ENCODE assay signal across 24 mouse cellular contexts in the genomic region with DNA sequence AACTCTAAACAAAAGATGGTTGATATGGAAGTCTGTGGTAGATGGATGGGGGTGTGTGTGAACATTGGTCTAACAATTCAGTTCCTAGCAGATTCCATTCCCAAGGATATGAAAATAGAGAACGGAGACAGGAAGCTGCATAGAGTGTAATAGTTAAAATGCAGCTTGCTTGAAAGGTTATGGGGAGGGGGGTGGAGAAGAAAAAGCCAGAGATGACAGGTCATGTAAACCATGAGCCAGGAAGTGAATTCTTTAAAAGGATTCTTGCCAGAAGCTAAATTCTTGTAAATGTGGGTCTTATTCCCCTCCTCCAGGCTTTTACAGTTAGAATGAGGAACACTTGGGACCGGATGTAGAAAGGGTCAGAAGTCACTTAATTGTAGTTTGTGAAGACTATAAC.
DNase-seq lines count a peak whose midpoint lies in the region; ATAC-seq and TF ChIP-seq lines count a peak whose summit lies in the region.
"Had no signal": no experiment of that assay in that cellular context is flagged by ENCODE, and none has a peak within 500 bp of the region (broad histone marks: within the 10 kb centered on the region; RNA-seq: fewer than 3 reads in every experiment).

No protein-coding gene starts in this region.

- no peak overlapping the region for H3K9ac ChIP-seq in embryonic facial prominence, embryonic 11.5 days (replicated peaks; ENCODE audit: low read length)
- no peak overlapping the region for H3K9ac ChIP-seq in kidney, embryonic 16.5 days (replicated peaks; ENCODE audit: low read length)
- H3K9ac ChIP-seq in lung, embryonic 14.5 days = no peak overlapping the region
- H3K9ac ChIP-seq in midbrain, embryonic 11.5 days (ENCODE audit: low read length) = no peak overlapping the region
- H3K9ac ChIP-seq: embryonic facial prominence, embryonic 13.5 days; forebrain, embryonic 15.5 days; heart, embryonic 13.5 days had no signal

- no peak overlapping the region for H3K27ac ChIP-seq in embryonic facial prominence, embryonic 11.5 days (replicated peaks; ENCODE audit: low read depth, low read length)
- no peak overlapping the region for H3K27ac ChIP-seq in embryonic facial prominence, embryonic 10.5 days (replicated peaks)
- no peak overlapping the region for H3K27ac ChIP-seq in kidney, embryonic 16.5 days (ENCODE audit: low read length)
- no peak overlapping the region for H3K27ac ChIP-seq in lung, embryonic 14.5 days (ENCODE audit: low read depth)
- no peak overlapping the region for H3K27ac ChIP-seq in midbrain, embryonic 11.5 days (ENCODE audit: low read depth, low read length)
- H3K27ac ChIP-seq in midbrain, embryonic 10.5 days (replicated peaks) = no peak overlapping the region
- H3K27ac ChIP-seq: embryonic facial prominence, embryonic 13.5 days; forebrain, embryonic 10.5 days; forebrain, embryonic 15.5 days; heart, embryonic 13.5 days had no signal

- no peak overlapping the region for H3K4me2 ChIP-seq in embryonic facial prominence, embryonic 11.5 days (ENCODE audit: low read depth, low read length)
- no peak overlapping the region for H3K4me2 ChIP-seq in kidney, embryonic 16.5 days (replicated peaks; ENCODE audit: low read depth, low read length)
- no peak overlapping the region for H3K4me2 ChIP-seq in lung, embryonic 14.5 days
- H3K4me2 ChIP-seq in midbrain, embryonic 11.5 days = no peak overlapping the region
- H3K4me2 ChIP-seq: embryonic facial prominence, embryonic 13.5 days; forebrain, embryonic 15.5 days; heart, embryonic 13.5 days had no signal

- DNase-seq in embryonic facial prominence, embryonic 11.5 days (ENCODE audit: low spot score) = peak; percentile 41
- no peak for DNase-seq in embryonic facial prominence, embryonic 10.5 days (ENCODE audit: low spot score)
- no peak for DNase-seq in kidney, adult 11 months
- DNase-seq in lung, embryonic 14.5 days = peak; percentile 78
- no peak for DNase-seq in lung, adult 18-20 months
- peak; percentile 28 for DNase-seq in midbrain, embryonic 11.5 days (ENCODE audit: low spot score, missing footprints)
- DNase-seq in midbrain, embryonic 10.5 days (ENCODE audit: low spot score) = no peak
- DNase-seq: adrenal gland, adult 8-10 months; adrenal gland, postnatal 36 days; B cell, adult 2 months; cerebellum, adult 2 months; cerebellum, postnatal 10 days; embryo, embryonic 11 days; gastrocnemius, postnatal 36 days; heart, adult 11 months; heart, postnatal 36 days had no signal

- no peak for ATAC-seq in embryonic facial prominence, embryonic 11.5 days (replicated peaks; ENCODE audit: insufficient number of reproducible peaks, low FRiP score, low TSS enrichment, low read depth)
- peak; percentile 57; the same call in 1 of the 2 replicates for ATAC-seq in kidney, embryonic 16.5 days (ENCODE audit: low FRiP score, low TSS enrichment)
- peak; percentile 84 for ATAC-seq in lung, embryonic 14.5 days (ENCODE audit: insufficient read depth)
- ATAC-seq in midbrain, embryonic 11.5 days (ENCODE audit: low FRiP score) = no peak
- ATAC-seq: CD4-positive, CD25-positive, alpha-beta regulatory T cell, adult 4 months; forebrain, embryonic 15.5 days had no signal

- no peaks in the 10 kb centered on the region for H3K4me1 ChIP-seq in embryonic facial prominence, embryonic 11.5 days (ENCODE audit: control insufficient read depth, insufficient read depth, low read length)
- peaks cover 7% of the 10 kb centered on the region; the same call in 1 of the 2 replicates for H3K4me1 ChIP-seq in embryonic facial prominence, embryonic 10.5 days
- no peaks in the 10 kb centered on the region for H3K4me1 ChIP-seq in kidney, embryonic 16.5 days (ENCODE audit: insufficient read depth, low read length)
- H3K4me1 ChIP-seq in lung, embryonic 14.5 days (ENCODE audit: insufficient read depth) = peaks cover 3% of the 10 kb centered on the region; the same call in 1 of the 2 replicates
- no peaks in the 10 kb centered on the region for H3K4me1 ChIP-seq in midbrain, embryonic 11.5 days (ENCODE audit: control insufficient read depth, insufficient read depth, low read length)
- no peaks in the 10 kb centered on the region for H3K4me1 ChIP-seq in midbrain, embryonic 10.5 days
- H3K4me1 ChIP-seq: forebrain, embryonic 10.5 days; forebrain, embryonic 15.5 days; heart, embryonic 13.5 days had no signal

- no peak overlapping the region for H3K4me3 ChIP-seq in embryonic facial prominence, embryonic 11.5 days (ENCODE audit: low read depth, low read length)
- H3K4me3 ChIP-seq in embryonic facial prominence, embryonic 10.5 days = no peak overlapping the region
- H3K4me3 ChIP-seq in kidney, embryonic 16.5 days (ENCODE audit: low read length) = no peak overlapping the region
- no peak overlapping the region for H3K4me3 ChIP-seq in lung, embryonic 14.5 days (ENCODE audit: low read depth, low read length)
- no peak overlapping the region for H3K4me3 ChIP-seq in midbrain, embryonic 11.5 days (ENCODE audit: low read depth, low read length)
- H3K4me3 ChIP-seq in midbrain, embryonic 10.5 days = no peak overlapping the region
- H3K4me3 ChIP-seq: embryonic facial prominence, embryonic 13.5 days; erythroblast, embryonic 14.5 days; forebrain, embryonic 10.5 days; forebrain, embryonic 15.5 days; heart, embryonic 13.5 days had no signal

- 28% methylated on average over 2 of the region's 2 CpGs for WGBS in embryonic facial prominence, embryonic 11.5 days
- 42% methylated on average over 2 of the region's 2 CpGs for WGBS in embryonic facial prominence, embryonic 10.5 days
- 60% methylated on average over 2 of the region's 2 CpGs for WGBS in kidney, embryonic 16.5 days
- 28% methylated on average over 2 of the region's 2 CpGs for WGBS in lung, embryonic 14.5 days
- 89% methylated on average over 2 of the region's 2 CpGs for WGBS in midbrain, embryonic 11.5 days
- 84% methylated on average over 2 of the region's 2 CpGs for WGBS in midbrain, embryonic 10.5 days

- TF ChIP-seq CTCF in lung, embryonic 14.5 days (IDR thresholded peaks at IDR 0.05; ENCODE audit: low read depth) = no peak

- H3K9me3 ChIP-seq in embryonic facial prominence, embryonic 11.5 days (replicated peaks; ENCODE audit: control insufficient read depth, low read length) = no peaks in the 10 kb centered on the region
- H3K9me3 ChIP-seq in embryonic facial prominence, embryonic 10.5 days = no peaks in the 10 kb centered on the region
- H3K9me3 ChIP-seq in kidney, embryonic 16.5 days (ENCODE audit: low read length) = no peaks in the 10 kb centered on the region
- no peaks in the 10 kb centered on the region for H3K9me3 ChIP-seq in lung, embryonic 14.5 days (ENCODE audit: low read depth, low read length)
- H3K9me3 ChIP-seq in midbrain, embryonic 11.5 days (ENCODE audit: control insufficient read depth, low read length) = no peaks in the 10 kb centered on the region
- H3K9me3 ChIP-seq in midbrain, embryonic 10.5 days (replicated peaks) = no peaks in the 10 kb centered on the region
- H3K9me3 ChIP-seq: embryonic facial prominence, embryonic 13.5 days; forebrain, embryonic 10.5 days; forebrain, embryonic 15.5 days; G1E; heart, embryonic 13.5 days had no signal

- H3K27me3 ChIP-seq in embryonic facial prominence, embryonic 11.5 days (ENCODE audit: control insufficient read depth, insufficient read depth, low read length) = no peaks in the 10 kb centered on the region
- no peaks in the 10 kb centered on the region for H3K27me3 ChIP-seq in embryonic facial prominence, embryonic 10.5 days (replicated peaks; ENCODE audit: low read depth, poor library complexity, severe bottlenecking)
- H3K27me3 ChIP-seq in kidney, embryonic 16.5 days (ENCODE audit: insufficient read depth, low read length) = no peaks in the 10 kb centered on the region
- no peaks in the 10 kb centered on the region for H3K27me3 ChIP-seq in lung, embryonic 14.5 days (ENCODE audit: insufficient read depth, low read length)
- H3K27me3 ChIP-seq in midbrain, embryonic 11.5 days (ENCODE audit: control insufficient read depth, insufficient read depth, low read length) = no peaks in the 10 kb centered on the region
- no peaks in the 10 kb centered on the region for H3K27me3 ChIP-seq in midbrain, embryonic 10.5 days (ENCODE audit: low read depth, poor library complexity, severe bottlenecking)
- H3K27me3 ChIP-seq: embryonic facial prominence, embryonic 13.5 days; forebrain, embryonic 15.5 days; heart, embryonic 13.5 days had no signal

- H3K36me3 ChIP-seq in embryonic facial prominence, embryonic 11.5 days (replicated peaks; ENCODE audit: control insufficient read depth, insufficient read depth, low read depth, low read length) = no peaks in the 10 kb centered on the region
- H3K36me3 ChIP-seq in embryonic facial prominence, embryonic 10.5 days (replicated peaks) = no peaks in the 10 kb centered on the region
- no peaks in the 10 kb centered on the region for H3K36me3 ChIP-seq in kidney, embryonic 16.5 days (ENCODE audit: insufficient read depth, low read length)
- no peaks in the 10 kb centered on the region for H3K36me3 ChIP-seq in lung, embryonic 14.5 days (ENCODE audit: insufficient read depth)
- no peaks in the 10 kb centered on the region for H3K36me3 ChIP-seq in midbrain, embryonic 11.5 days (ENCODE audit: control insufficient read depth, insufficient read depth, low read length)
- H3K36me3 ChIP-seq in midbrain, embryonic 10.5 days = no peaks in the 10 kb centered on the region
- H3K36me3 ChIP-seq: embryonic facial prominence, embryonic 13.5 days; forebrain, embryonic 10.5 days; forebrain, embryonic 15.5 days; G1E; heart, embryonic 13.5 days had no signal

Comparison
In these comparisons a context has a peak if more than half of its experiments do, and no peak if none do; other contexts are left out.
1. DNase-seq: peak in embryonic facial prominence, embryonic 11.5 days (single experiment), lung, embryonic 14.5 days (single experiment) and midbrain, embryonic 11.5 days (single experiment); none in embryonic facial prominence, embryonic 10.5 days (single experiment), kidney, adult 11 months (single experiment), lung, adult 18-20 months (0 of 2) and midbrain, embryonic 10.5 days (single experiment).
2. ATAC-seq: peak in kidney, embryonic 16.5 days (single experiment) and lung, embryonic 14.5 days (single experiment); none in embryonic facial prominence, embryonic 11.5 days (single experiment) and midbrain, embryonic 11.5 days (single experiment).